Mouse (Mus musculus) forebrain, embryonic 15.5 days (tissue): ENCODE results near the gene Insig2. TPM values are rescaled to one million over a fixed set of nuclear protein-coding genes. Genes with fewer than 3 reads are reported as not detected.

ENCODE experiments used
- ATAC-seq: fragments of 200-750 bp; cut with Nextera tagmentation; replicated peaks from 2 replicates; pipeline ENCODE4 v1.8.0; 2017; ENCODE audit warnings: mild to moderate bottlenecking, moderate TSS enrichment, moderate library complexity
- H3K27ac ChIP-seq: fragments of 300-500 bp; sonication (generic); replicated peaks from 2 replicates; pipeline ENCODE4 v1.5.1; 2015; ENCODE audit warnings: mild to moderate bottlenecking, inconsistent platforms
- H3K27me3 ChIP-seq: fragments of 300-500 bp; sonication (generic); 2 replicates; pipeline ENCODE4 v1.6.1; 2015; ENCODE audit warnings: inconsistent platforms
- H3K36me3 ChIP-seq: fragments of 300-500 bp; sonication (generic); 2 replicates; pipeline ENCODE4 v1.6.1; 2015; ENCODE audit warnings: mild to moderate bottlenecking, inconsistent platforms
- H3K4me1 ChIP-seq: fragments of 300-500 bp; sonication (generic); 2 replicates; pipeline ENCODE4 v1.6.1; 2015; ENCODE audit warnings: inconsistent platforms
- H3K4me2 ChIP-seq: fragments of 300-500 bp; sonication (generic); replicated peaks from 2 replicates; pipeline ENCODE4 v1.6.1; 2015; ENCODE audit warnings: mild to moderate bottlenecking, inconsistent platforms
- H3K4me3 ChIP-seq: fragments of 300-500 bp; sonication (generic); 2 replicates; pipeline ENCODE4 v1.5.1; 2015; ENCODE audit warnings: mild to moderate bottlenecking, inconsistent platforms
- H3K9ac ChIP-seq: fragments of 300-500 bp; sonication (generic); replicated peaks from 2 replicates; pipeline ENCODE4 v1.6.1; 2015; ENCODE audit warnings: mild to moderate bottlenecking, inconsistent platforms
- H3K9me3 ChIP-seq: fragments of 300-500 bp; sonication (generic); 2 replicates; pipeline ENCODE4 v1.6.1; 2016; ENCODE audit warnings: inconsistent platforms
- WGBS: fragments of 180-500 bp; shearing (Covaris S2); methylation state at CpG from one replicate; pipeline ENCODE4 v1.1.7; 2015; ENCODE audit warnings: mixed read lengths; 5-methylcytosine and 5-hydroxymethylcytosine counted together
- polyA plus RNA-seq: library from polyadenylated mRNA; unstranded; fragments of >200 nt; fragmentation: Nextera tagmentation; extraction: Ambion mirVana; gene quantifications from 2 replicates; pipeline ENCODE4 v1.2.1, GENCODE M21; 2015

Insig2 gene
- 40.5 and 44.4 TPM in 2 replicates for polyA plus RNA-seq

DNA sequence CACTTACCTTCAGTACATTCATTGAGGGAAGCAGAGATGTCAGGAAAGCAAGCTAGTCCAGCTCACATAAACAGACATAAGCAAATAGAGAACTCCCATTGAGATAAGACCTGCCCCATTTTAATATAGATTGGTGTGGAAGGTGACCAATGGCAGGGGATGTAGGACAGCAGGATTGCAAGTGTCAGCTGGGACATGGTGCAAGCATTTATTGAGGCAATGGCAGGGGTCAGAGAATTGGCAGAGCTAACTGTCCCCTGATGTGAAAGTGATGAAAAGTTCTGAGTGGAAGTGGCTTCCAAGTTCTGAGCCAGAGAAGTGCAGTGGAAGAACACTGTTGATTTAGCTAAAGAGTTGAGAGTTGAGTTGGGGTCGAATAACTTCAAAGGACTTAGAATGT, at the start of gene Insig2:
Gene Insig2 (minus strand): TSS at position 105 of the 400 bp plus-strand sequence.
- Histone ChIP-seq H3K27me3 (no peaks in the 10 kb centered on the region), H3K4me3 (no peak within 1 kb of the TSS), H3K4me2 (no peak within 1 kb of the TSS), H3K27ac (no peak within 1 kb of the TSS), H3K9me3 (no peaks in the 10 kb centered on the region), H3K9ac (no peak within 1 kb of the TSS), H3K36me3 (no peaks in the 10 kb centered on the region), H3K4me1 (peaks cover 11% of the 10 kb centered on the region)
- ATAC-seq, result no peak
- 94% methylated on average over 1 of the region's 1 CpGs for WGBS

DNA sequence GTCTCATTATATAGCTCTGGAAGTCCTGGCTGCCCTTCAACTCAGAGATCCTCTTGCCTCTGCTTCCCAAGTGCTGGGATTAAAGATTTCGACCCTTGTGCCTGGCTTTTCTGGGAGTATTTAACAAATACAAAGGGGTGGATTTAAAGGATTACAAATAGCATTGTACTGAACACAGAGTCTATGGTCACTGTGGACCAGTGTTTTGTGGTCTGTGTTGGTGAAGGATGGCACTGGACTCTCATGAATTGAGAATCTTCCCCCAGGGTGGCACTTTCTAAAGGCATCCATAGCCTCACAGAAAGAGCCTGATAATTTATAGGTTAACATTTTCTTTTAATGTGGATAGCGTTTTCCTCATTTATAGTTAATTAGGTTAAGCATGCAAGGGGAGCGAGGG, 49.2 kb upstream of the Insig2 start:
- no peak overlapping the region for H3K4me2 ChIP-seq
- H3K4me3 ChIP-seq, result no peak overlapping the region
- H3K27ac ChIP-seq, result no peak overlapping the region
- 39% methylated on average over 3 of the region's 3 CpGs for WGBS
- no peak for ATAC-seq
- no peak overlapping the region for H3K9ac ChIP-seq
- H3K36me3 ChIP-seq, result no peaks in the 10 kb centered on the region
- no peaks in the 10 kb centered on the region for H3K4me1 ChIP-seq
- no peaks in the 10 kb centered on the region for H3K27me3 ChIP-seq
- H3K9me3 ChIP-seq, result no peaks in the 10 kb centered on the region

DNA sequence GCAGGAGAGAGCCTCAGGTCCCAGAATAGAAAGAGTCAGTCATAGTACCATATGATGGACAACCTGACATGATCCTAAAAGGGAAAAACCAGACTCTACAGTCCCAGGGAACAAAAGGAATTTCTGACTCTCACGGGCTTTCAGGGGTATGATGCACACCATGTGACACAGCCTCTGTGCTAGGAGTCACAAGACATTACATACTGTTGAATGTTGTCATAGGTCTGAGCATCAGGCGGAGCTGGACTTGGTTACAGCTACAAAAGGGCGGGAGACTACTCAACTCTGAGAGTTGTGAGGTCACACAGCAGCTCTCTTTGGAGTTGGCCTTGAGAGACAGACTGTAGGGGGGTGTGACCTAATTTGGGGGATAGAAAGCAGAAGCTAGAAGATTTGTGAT, 47.6 kb upstream of the Insig2 start:
- ATAC-seq, result no peak
- no peaks in the 10 kb centered on the region for H3K4me1 ChIP-seq
- H3K36me3 ChIP-seq, result no peaks in the 10 kb centered on the region
- 82% methylated on average over 3 of the region's 3 CpGs for WGBS
- H3K9me3 ChIP-seq, result no peaks in the 10 kb centered on the region
- no peak overlapping the region for H3K27ac ChIP-seq
- H3K4me2 ChIP-seq, result no peak overlapping the region
- H3K4me3 ChIP-seq, result no peak overlapping the region
- H3K9ac ChIP-seq, result no peak overlapping the region
- H3K27me3 ChIP-seq, result no peaks in the 10 kb centered on the region

DNA sequence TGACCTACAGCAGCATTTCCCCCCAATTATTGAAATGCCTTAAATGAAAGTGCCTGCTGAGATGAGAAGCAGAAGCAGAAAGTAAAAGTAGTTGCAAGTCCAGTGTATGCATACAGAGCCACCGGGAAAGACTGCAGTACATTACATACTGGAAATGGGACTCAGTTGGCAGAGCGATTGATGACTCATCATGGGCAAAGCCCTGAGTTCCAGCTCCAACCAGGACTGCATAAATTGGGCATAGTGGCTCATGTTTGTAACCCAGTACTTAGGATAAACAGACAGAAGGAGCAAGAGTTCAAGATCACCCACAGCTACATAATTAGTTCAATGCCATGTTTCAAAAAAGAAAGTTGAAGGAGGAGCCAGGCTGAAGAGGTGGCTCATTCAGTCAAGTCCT, 45.5 kb upstream of the Insig2 start:
- no peak for ATAC-seq
- Histone ChIP-seq H3K9ac (no peak overlapping the region), H3K27ac (no peak overlapping the region), H3K36me3 (no peaks in the 10 kb centered on the region), H3K27me3 (no peaks in the 10 kb centered on the region), H3K4me2 (no peak overlapping the region), H3K4me3 (no peak overlapping the region), H3K9me3 (no peaks in the 10 kb centered on the region), H3K4me1 (no peaks in the 10 kb centered on the region)
- 91% methylated on average over 2 of the region's 2 CpGs for WGBS

DNA sequence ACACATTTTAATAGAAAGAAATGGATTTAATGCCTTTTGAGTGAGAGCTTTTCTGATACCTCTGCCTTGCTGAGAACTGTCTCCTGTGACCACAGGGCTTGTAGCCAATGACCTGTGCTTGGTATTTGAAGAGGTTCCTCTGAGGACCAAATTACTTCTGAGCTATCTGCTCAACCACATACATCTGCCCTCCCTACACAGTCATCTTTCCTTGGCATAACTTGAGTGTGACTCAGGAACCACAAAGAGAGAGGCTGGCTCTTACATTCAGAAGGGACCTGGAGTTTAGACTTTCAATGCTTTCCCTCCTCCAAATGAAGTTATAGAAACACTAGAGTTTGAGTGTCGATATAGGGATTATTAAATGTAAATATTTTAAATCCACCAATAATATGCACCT, 45.0 kb upstream of the Insig2 start:
- Histone ChIP-seq H3K4me1 (no peaks in the 10 kb centered on the region), H3K4me3 (no peak overlapping the region), H3K9ac (no peak overlapping the region), H3K9me3 (no peaks in the 10 kb centered on the region), H3K27me3 (no peaks in the 10 kb centered on the region), H3K27ac (no peak overlapping the region), H3K4me2 (no peak overlapping the region), H3K36me3 (no peaks in the 10 kb centered on the region)
- 96% methylated on average over 1 of the region's 1 CpGs for WGBS
- no peak for ATAC-seq

DNA sequence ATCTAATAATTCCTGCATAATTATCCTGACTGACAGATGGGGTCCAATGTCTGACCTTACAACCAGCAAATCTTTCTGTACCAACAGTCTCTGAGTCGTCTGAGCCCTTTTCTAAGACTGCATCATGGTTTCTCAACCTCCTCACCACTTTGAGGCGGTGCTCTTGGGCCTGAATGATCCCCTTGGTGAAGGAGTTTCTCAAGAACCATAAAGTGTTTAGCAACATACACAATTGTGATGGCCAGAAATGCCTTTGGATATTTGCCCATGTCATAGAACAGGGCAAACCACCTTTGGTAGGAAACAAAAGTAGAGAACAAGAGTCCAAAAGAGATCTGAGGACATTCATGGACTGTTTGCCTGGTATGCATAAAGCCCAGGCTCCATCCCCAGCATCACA, 41.2 kb upstream of the Insig2 start:
- Histone ChIP-seq H3K36me3 (no peaks in the 10 kb centered on the region), H3K4me2 (no peak overlapping the region), H3K27ac (no peak overlapping the region), H3K4me3 (no peak overlapping the region), H3K27me3 (no peaks in the 10 kb centered on the region), H3K9ac (no peak overlapping the region), H3K9me3 (no peaks in the 10 kb centered on the region), H3K4me1 (no peaks in the 10 kb centered on the region)
- 73% methylated on average over 2 of the region's 2 CpGs for WGBS
- ATAC-seq, result no peak

DNA sequence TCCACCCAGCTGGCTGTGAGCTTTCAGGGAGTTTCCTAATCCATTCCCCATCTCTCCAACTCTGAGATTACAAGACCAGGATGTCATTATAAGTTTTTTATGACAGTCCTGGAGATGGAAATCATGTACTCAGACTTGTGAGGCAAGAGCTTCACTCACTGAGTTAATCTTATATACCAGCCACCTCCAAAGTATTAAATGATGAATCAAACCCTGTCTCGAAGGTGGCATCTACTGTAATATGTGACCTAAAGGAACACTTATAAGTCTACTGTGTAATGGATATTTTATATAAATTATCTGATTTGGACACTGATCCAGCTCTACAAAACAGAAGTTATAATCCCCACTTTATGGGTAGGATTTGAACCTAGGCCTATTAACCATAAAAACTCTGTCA, 40.3 kb upstream of the Insig2 start:
- no peak overlapping the region for H3K27ac ChIP-seq
- no peaks in the 10 kb centered on the region for H3K27me3 ChIP-seq
- H3K9me3 ChIP-seq, result no peaks in the 10 kb centered on the region
- ATAC-seq, result no peak
- H3K36me3 ChIP-seq, result no peaks in the 10 kb centered on the region
- H3K9ac ChIP-seq, result no peak overlapping the region
- H3K4me2 ChIP-seq, result no peak overlapping the region
- WGBS, result 94% methylated on average over 1 of the region's 1 CpGs
- H3K4me1 ChIP-seq, result no peaks in the 10 kb centered on the region
- H3K4me3 ChIP-seq, result no peak overlapping the region

DNA sequence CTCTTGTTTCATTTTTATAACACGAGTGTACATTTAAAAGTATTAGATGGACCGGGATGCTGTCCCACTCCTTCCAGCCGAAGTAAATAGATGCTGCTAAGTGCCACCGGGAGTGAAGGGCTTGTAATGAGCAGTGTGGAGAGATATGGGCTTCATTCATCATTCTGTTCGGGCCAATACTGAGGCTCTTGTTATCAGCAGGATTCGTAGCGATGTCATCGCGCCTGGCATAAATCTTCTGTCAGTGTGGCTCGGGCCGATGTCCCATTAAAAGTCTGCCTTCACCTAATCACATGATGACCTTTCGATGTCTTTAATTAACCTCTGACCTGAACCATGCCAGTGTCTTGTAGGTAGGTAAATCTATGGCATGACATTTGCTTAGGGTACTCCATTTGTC, 39.1 kb upstream of the Insig2 start:
- Histone ChIP-seq H3K27ac (no peak overlapping the region), H3K27me3 (no peaks in the 10 kb centered on the region), H3K36me3 (no peaks in the 10 kb centered on the region), H3K4me1 (no peaks in the 10 kb centered on the region), H3K4me3 (no peak overlapping the region), H3K9ac (no peak overlapping the region), H3K4me2 (no peak overlapping the region), H3K9me3 (no peaks in the 10 kb centered on the region)
- 86% methylated on average over 12 of the region's 12 CpGs for WGBS
- no peak for ATAC-seq

DNA sequence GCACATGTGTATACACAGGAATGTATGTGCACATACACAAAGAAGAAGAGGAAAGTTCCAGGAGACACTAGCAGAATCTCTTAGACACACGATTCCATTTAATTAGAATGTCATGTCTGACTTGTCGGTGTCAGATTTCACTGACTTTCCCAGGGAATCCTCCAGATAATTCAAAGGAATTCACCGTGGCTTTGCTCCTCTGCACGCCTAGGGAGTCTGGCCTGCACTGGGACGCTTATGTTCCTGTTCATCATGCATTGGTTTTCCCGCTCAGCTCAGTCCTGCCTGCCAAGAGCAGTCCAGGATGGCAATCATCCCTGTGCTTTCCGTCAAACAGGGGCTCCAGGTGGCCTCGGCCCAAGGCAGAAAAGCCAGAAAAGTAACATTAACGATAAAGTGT, 34.9 kb upstream of the Insig2 start:
- Histone ChIP-seq H3K9ac (no peak overlapping the region), H3K4me2 (no peak overlapping the region), H3K4me1 (no peaks in the 10 kb centered on the region), H3K9me3 (no peaks in the 10 kb centered on the region), H3K27ac (no peak overlapping the region), H3K4me3 (no peak overlapping the region), H3K36me3 (no peaks in the 10 kb centered on the region), H3K27me3 (no peaks in the 10 kb centered on the region)
- 40% methylated on average over 9 of the region's 9 CpGs for WGBS
- no peak for ATAC-seq

DNA sequence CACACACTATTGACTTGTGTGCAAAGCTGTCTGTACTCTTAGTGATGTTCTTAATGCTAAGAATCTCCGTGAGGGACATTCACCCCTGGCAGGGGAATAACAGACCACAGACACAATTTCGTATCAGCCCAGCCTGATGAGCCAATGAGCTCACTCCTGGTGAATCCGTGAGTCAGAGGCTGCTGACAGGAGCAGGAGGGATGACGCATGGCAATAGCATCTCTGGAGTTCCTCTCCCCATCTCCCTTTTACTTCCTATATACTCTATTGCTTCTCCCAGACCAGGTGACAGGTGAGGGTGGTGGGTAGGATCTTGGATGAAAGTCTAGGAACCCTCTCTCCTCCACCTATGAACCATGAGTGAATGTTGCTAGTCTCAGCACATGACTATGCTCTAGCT, 28.2 kb upstream of the Insig2 start:
- Histone ChIP-seq H3K4me1 (no peaks in the 10 kb centered on the region), H3K9ac (no peak overlapping the region), H3K9me3 (no peaks in the 10 kb centered on the region), H3K27ac (no peak overlapping the region), H3K4me3 (no peak overlapping the region), H3K36me3 (no peaks in the 10 kb centered on the region), H3K4me2 (no peak overlapping the region), H3K27me3 (no peaks in the 10 kb centered on the region)
- 75% methylated on average over 4 of the region's 4 CpGs for WGBS
- ATAC-seq, result no peak

DNA sequence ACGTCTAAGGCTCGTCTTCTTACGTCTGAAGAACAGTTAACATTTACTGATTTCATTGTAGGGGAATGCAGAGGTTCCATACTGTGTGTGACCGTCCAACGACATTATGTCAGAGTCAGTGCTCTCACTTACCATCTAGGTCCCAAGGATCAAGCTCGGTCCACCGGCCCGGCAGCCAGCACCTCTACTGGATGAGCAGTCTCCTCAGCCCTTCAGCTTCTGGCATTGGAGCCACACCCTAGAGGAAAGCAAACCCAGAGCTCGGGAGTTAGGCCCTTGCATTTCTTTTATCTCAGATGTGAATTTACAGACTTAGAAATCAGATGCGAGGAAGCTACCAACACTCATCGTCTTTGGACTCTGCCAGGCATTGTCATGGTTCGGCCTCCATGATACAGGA, 27.3 kb upstream of the Insig2 start:
- Histone ChIP-seq H3K27ac (no peak overlapping the region), H3K4me3 (no peak overlapping the region), H3K27me3 (no peaks in the 10 kb centered on the region), H3K9me3 (no peaks in the 10 kb centered on the region), H3K36me3 (no peaks in the 10 kb centered on the region), H3K9ac (no peak overlapping the region), H3K4me2 (no peak overlapping the region), H3K4me1 (no peaks in the 10 kb centered on the region)
- 83% methylated on average over 12 of the region's 12 CpGs for WGBS
- ATAC-seq, result no peak

DNA sequence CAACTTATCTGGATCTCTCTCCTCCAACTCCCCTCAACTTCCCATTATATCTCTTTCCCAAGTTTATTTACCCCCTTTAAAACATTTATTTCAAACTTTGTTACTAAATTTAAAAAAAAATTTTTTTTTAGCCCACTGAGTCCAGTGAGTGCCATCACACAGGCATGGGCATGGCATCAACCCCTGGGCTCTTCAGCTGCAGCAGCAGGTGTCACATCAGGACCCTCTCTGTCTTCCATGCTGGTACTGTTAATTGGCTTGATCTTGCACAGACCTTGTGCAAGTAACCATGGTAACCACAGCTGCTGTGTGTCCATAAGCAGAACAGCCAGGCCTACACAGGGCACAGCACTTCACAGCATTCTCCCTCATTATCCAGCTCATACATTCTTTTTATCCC, 21.4 kb upstream of the Insig2 start:
- Histone ChIP-seq H3K36me3 (no peaks in the 10 kb centered on the region), H3K27ac (no peak overlapping the region), H3K27me3 (no peaks in the 10 kb centered on the region), H3K4me2 (no peak overlapping the region), H3K4me1 (no peaks in the 10 kb centered on the region), H3K9me3 (no peaks in the 10 kb centered on the region), H3K4me3 (no peak overlapping the region), H3K9ac (no peak overlapping the region)
- no peak for ATAC-seq

DNA sequence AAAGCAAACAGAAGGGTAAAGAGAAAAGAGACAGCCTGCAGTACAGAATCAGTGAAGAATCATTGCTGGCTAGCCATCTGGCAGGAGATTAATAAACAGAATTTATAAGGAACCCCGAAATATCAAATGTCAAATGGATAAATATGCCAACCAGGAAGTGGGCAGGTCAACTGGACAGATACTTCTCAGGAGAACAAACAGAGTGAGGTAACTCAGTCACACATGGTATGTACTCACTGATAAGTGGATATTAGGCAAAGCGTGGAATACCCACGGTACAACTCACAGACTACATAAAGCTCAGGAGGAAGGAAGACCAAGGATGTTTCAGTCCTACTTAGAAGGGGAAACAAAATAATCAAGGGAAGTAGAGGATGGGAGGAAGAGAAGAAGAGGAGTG, 18.6 kb upstream of the Insig2 start:
- no peak overlapping the region for H3K4me3 ChIP-seq
- H3K9ac ChIP-seq, result no peak overlapping the region
- no peak for ATAC-seq
- H3K27ac ChIP-seq, result no peak overlapping the region
- WGBS, result 95% methylated on average over 3 of the region's 3 CpGs
- no peaks in the 10 kb centered on the region for H3K27me3 ChIP-seq
- no peak overlapping the region for H3K4me2 ChIP-seq
- H3K9me3 ChIP-seq, result no peaks in the 10 kb centered on the region
- no peaks in the 10 kb centered on the region for H3K36me3 ChIP-seq
- no peaks in the 10 kb centered on the region for H3K4me1 ChIP-seq
